Mouse (Mus musculus) gonadal fat pad, adult 2 months (tissue): Measurements from ENCODE around the gene Zc3h13. TPM values are rescaled to one million over a fixed set of nuclear protein-coding genes. Genes with fewer than 3 reads are reported as not detected.

ENCODE experiments used
- DNase-seq: peaks from one replicate; pipeline ENCODE4 v3.0.0-alpha.2; 2012; ENCODE audit warnings: low read depth
- polyA plus RNA-seq: library from polyadenylated mRNA; depleted of rRNA; stranded (reverse); fragments of >200 nt; gene quantifications from 2 replicates; pipeline ENCODE4 v1.2.3, GENCODE M21; 2012; rRNA removed

Gene Zc3h13
- polyA plus RNA-seq, result 3.9 and 7.3 TPM in 2 replicates

- DNase-seq, result peak; percentile 56
Measured at GRCm38 (mm10) chr14:75284193-75284915, at the start of gene Zc3h13. Zc3h13 (plus strand) TSS chr14:75284373.

GRCm38 (mm10) chr14:75235552-75235951, 48.6 kb upstream of the Zc3h13 start:
- DNase-seq, result no peak

GRCm38 (mm10) chr14:75235955-75236635, 48.1 kb upstream of the Zc3h13 start:
- no peak for DNase-seq

GRCm38 (mm10) chr14:75236636-75237003, 47.6 kb upstream of the Zc3h13 start:
- no peak for DNase-seq

- no peak for DNase-seq
Measured at GRCm38 (mm10) chr14:75237096-75237495, 47.1 kb upstream of the Zc3h13 start.

GRCm38 (mm10) chr14:75238054-75238692, 46.0 kb upstream of the Zc3h13 start:
- no peak for DNase-seq

- no peak for DNase-seq
Measured at GRCm38 (mm10) chr14:75242087-75242486, 42.1 kb upstream of the Zc3h13 start, which contains the start of gene Cpb2. Cpb2 (plus strand) TSS chr14:75242287.

- no peak for DNase-seq
Measured at GRCm38 (mm10) chr14:75246024-75247000, 37.9 kb upstream of the Zc3h13 start.

- no peak for DNase-seq
Measured at GRCm38 (mm10) chr14:75250432-75250831, 33.7 kb upstream of the Zc3h13 start.

- DNase-seq, result no peak
Measured at GRCm38 (mm10) chr14:75256521-75256920, 27.7 kb upstream of the Zc3h13 start.

GRCm38 (mm10) chr14:75269531-75269930, 14.6 kb upstream of the Zc3h13 start:
- no peak for DNase-seq

GRCm38 (mm10) chr14:75279716-75280115, 4.5 kb upstream of the Zc3h13 start:
- DNase-seq, result no peak

- no peak for DNase-seq
Measured at GRCm38 (mm10) chr14:75280406-75280805, 3.8 kb upstream of the Zc3h13 start.

- DNase-seq, result no peak
Measured at GRCm38 (mm10) chr14:75283609-75284192, 472 bp upstream of the Zc3h13 start.

- no peak for DNase-seq
Measured at GRCm38 (mm10) chr14:75301081-75301480, 16.9 kb downstream of the Zc3h13 start.

- DNase-seq, result no peak
Measured at GRCm38 (mm10) chr14:75303807-75304206, 19.6 kb downstream of the Zc3h13 start.

GRCm38 (mm10) chr14:75307855-75308254, 23.7 kb downstream of the Zc3h13 start:
- DNase-seq, result no peak

- DNase-seq, result no peak
Measured at GRCm38 (mm10) chr14:75309336-75309992, 25.3 kb downstream of the Zc3h13 start.

- DNase-seq, result no peak
Measured at GRCm38 (mm10) chr14:75314484-75314883, 30.3 kb downstream of the Zc3h13 start.

GRCm38 (mm10) chr14:75318736-75319135, 34.6 kb downstream of the Zc3h13 start:
- DNase-seq, result no peak

GRCm38 (mm10) chr14:75320269-75320668, 36.1 kb downstream of the Zc3h13 start:
- no peak for DNase-seq
